Mouse (Mus musculus): Measurements from ENCODE around the gene Dstn. TPM values are rescaled to one million over a fixed set of nuclear protein-coding genes. Genes with fewer than 3 reads are reported as not detected.

Dstn gene
- total RNA-seq (2022), result 100 to 1,000 TPM; 210 to 277 (median 238) TPM

GRCm38 (mm10) chr2:143914760-143915599 is at the start of gene Dstn:
Dstn (plus strand) TSS chr2:143915320.
- peak; percentile 96 for DNase-seq

GRCm38 (mm10) chr2:143867326-143867725 is 47.8 kb upstream of the Dstn start:
- peak; percentile 65 for DNase-seq

- peak; percentile 52 for DNase-seq
These were observed 44.0 kb upstream of the Dstn start for GRCm38 (mm10) chr2:143870936-143871688.

- DNase-seq, result no peak
These were observed 39.1 kb upstream of the Dstn start for GRCm38 (mm10) chr2:143876026-143876425.

GRCm38 (mm10) chr2:143876929-143877632 is 38.0 kb upstream of the Dstn start:
- no peak for DNase-seq

- DNase-seq, result no peak
These were observed 35.8 kb upstream of the Dstn start for GRCm38 (mm10) chr2:143879311-143879710.

- DNase-seq, result no peak
These were observed 33.1 kb upstream of the Dstn start for GRCm38 (mm10) chr2:143882002-143882401.

GRCm38 (mm10) chr2:143882606-143883288 is 32.4 kb upstream of the Dstn start:
- no peak for DNase-seq

- no peak for DNase-seq
These were observed 25.8 kb upstream of the Dstn start for GRCm38 (mm10) chr2:143889131-143889859.

GRCm38 (mm10) chr2:143889860-143890433 is 25.2 kb upstream of the Dstn start:
- DNase-seq, result no peak

GRCm38 (mm10) chr2:143891302-143892048 is 23.6 kb upstream of the Dstn start:
- no peak for DNase-seq

GRCm38 (mm10) chr2:143899470-143900220 is 15.5 kb upstream of the Dstn start:
- no peak for DNase-seq

GRCm38 (mm10) chr2:143900821-143901351 is 14.2 kb upstream of the Dstn start:
- DNase-seq, result no peak

GRCm38 (mm10) chr2:143903376-143904045 is 11.6 kb upstream of the Dstn start:
- DNase-seq, result peak; percentile 31

GRCm38 (mm10) chr2:143904896-143905295 is 10.2 kb upstream of the Dstn start:
- peak; percentile 84 for DNase-seq

GRCm38 (mm10) chr2:143909230-143909629 is 5.9 kb upstream of the Dstn start:
- DNase-seq, result no peak

- DNase-seq, result no peak
These were observed 2.9 kb upstream of the Dstn start for GRCm38 (mm10) chr2:143912199-143912598.

GRCm38 (mm10) chr2:143914221-143914620 is 899 bp upstream of the Dstn start:
- DNase-seq, result no peak

- peak; percentile 73 for DNase-seq
These were observed 548 bp downstream of the Dstn start for GRCm38 (mm10) chr2:143915600-143916135.

Measured in adrenal gland, adult 8-10 months (tissue).